Mouse (Mus musculus): Measurements from ENCODE around the gene Cpsf6. TPM values are rescaled to one million over a fixed set of nuclear protein-coding genes. Genes with fewer than 3 reads are reported as not detected.
"Not testable (repeated sequence)": the region's sequence is repeated elsewhere in the genome, so short reads cannot be mapped to it uniquely, and the experiment has no call there.

The Cpsf6 gene
- polyA plus RNA-seq, 1 experiment from 2014 or later, result 135 TPM

GRCm38 (mm10) chr10:117396386-117397048 lies 16.7 kb upstream of the Cpsf6 start:
- H3K27ac ChIP-seq (ENCODE audit: low read depth, low read length), result no peak overlapping the region
- H3K9ac ChIP-seq (ENCODE audit: low read depth, low read length), result no peak overlapping the region
- no peaks in the 10 kb centered on the region for H3K36me3 ChIP-seq (ENCODE audit: control insufficient read depth, insufficient read depth, low read length)
- H3K4me2 ChIP-seq, result peak overlapping the region; percentile 9
- peaks cover 4% of the 10 kb centered on the region; the same call in 1 of the 2 replicates for H3K4me1 ChIP-seq (replicated peaks; ENCODE audit: control insufficient read depth, insufficient read depth, low read length)
- DNase-seq (ENCODE audit: low spot score) (no peak), ATAC-seq (replicated peaks; ENCODE audit: low FRiP score) (no peak)
- WGBS, result 52% methylated on average over 17 of the region's 18 CpGs
- H3K9me3 ChIP-seq (ENCODE audit: control insufficient read depth, low read length), result no peaks in the 10 kb centered on the region
- no peaks in the 10 kb centered on the region for H3K27me3 ChIP-seq (replicated peaks; ENCODE audit: control insufficient read depth, insufficient read depth, low read length)
- H3K4me3 ChIP-seq (ENCODE audit: low read depth, low read length), result no peak overlapping the region

GRCm38 (mm10) chr10:117395801-117396200 lies 16.0 kb upstream of the Cpsf6 start:
- H3K9ac ChIP-seq (ENCODE audit: low read depth, low read length), result no peak overlapping the region
- DNase-seq (ENCODE audit: low spot score), result no peak
- whole genome bisulfite sequencing, result 89% methylated on average over 2 of the region's 2 CpGs
- H3K27me3 ChIP-seq (replicated peaks; ENCODE audit: control insufficient read depth, insufficient read depth, low read length), result no peaks in the 10 kb centered on the region
- no peaks in the 10 kb centered on the region for H3K36me3 ChIP-seq (ENCODE audit: control insufficient read depth, insufficient read depth, low read length)
- H3K4me3 ChIP-seq (ENCODE audit: low read depth, low read length), result no peak overlapping the region
- H3K27ac ChIP-seq (ENCODE audit: low read depth, low read length), result no peak overlapping the region
- no peak overlapping the region for H3K4me2 ChIP-seq
- no peaks in the 10 kb centered on the region for H3K9me3 ChIP-seq (ENCODE audit: control insufficient read depth, low read length)
- peaks cover 4% of the 10 kb centered on the region; the same call in 1 of the 2 replicates for H3K4me1 ChIP-seq (replicated peaks; ENCODE audit: control insufficient read depth, insufficient read depth, low read length)
- ATAC-seq (replicated peaks; ENCODE audit: low FRiP score), result no peak

GRCm38 (mm10) chr10:117394738-117395550 lies 15.1 kb upstream of the Cpsf6 start:
- peaks cover 4% of the 10 kb centered on the region; the same call in 1 of the 2 replicates for H3K4me1 ChIP-seq (replicated peaks; ENCODE audit: control insufficient read depth, insufficient read depth, low read length)
- ATAC-seq (replicated peaks; ENCODE audit: low FRiP score), result no peak
- H3K4me2 ChIP-seq, result no peak overlapping the region
- WGBS, result 64% methylated on average over 3 of the region's 3 CpGs
- no peak overlapping the region for H3K9ac ChIP-seq (ENCODE audit: low read depth, low read length)
- no peaks in the 10 kb centered on the region for H3K36me3 ChIP-seq (ENCODE audit: control insufficient read depth, insufficient read depth, low read length)
- no peaks in the 10 kb centered on the region for H3K9me3 ChIP-seq (ENCODE audit: control insufficient read depth, low read length)
- no peak overlapping the region for H3K4me3 ChIP-seq (ENCODE audit: low read depth, low read length)
- no peak for DNase-seq (ENCODE audit: low spot score)
- H3K27me3 ChIP-seq (replicated peaks; ENCODE audit: control insufficient read depth, insufficient read depth, low read length), result no peaks in the 10 kb centered on the region
- H3K27ac ChIP-seq (ENCODE audit: low read depth, low read length), result no peak overlapping the region

- ATAC-seq (replicated peaks; ENCODE audit: low FRiP score) (no peak), DNase-seq (ENCODE audit: low spot score) (no peak)
- WGBS, result 49% methylated on average over 11 of the region's 11 CpGs
- no peaks in the 10 kb centered on the region for H3K9me3 ChIP-seq (ENCODE audit: control insufficient read depth, low read length)
- no peak overlapping the region for H3K27ac ChIP-seq (ENCODE audit: low read depth, low read length)
- no peaks in the 10 kb centered on the region for H3K36me3 ChIP-seq (ENCODE audit: control insufficient read depth, insufficient read depth, low read length)
- peaks cover 4% of the 10 kb centered on the region; the same call in 1 of the 2 replicates for H3K4me1 ChIP-seq (replicated peaks; ENCODE audit: control insufficient read depth, insufficient read depth, low read length)
- H3K4me2 ChIP-seq, result peak overlapping the region; percentile 70
- H3K9ac ChIP-seq (ENCODE audit: low read depth, low read length), result peak overlapping the region; percentile 7; the same call in 1 of the 2 replicates
- peak overlapping the region; percentile 53 for H3K4me3 ChIP-seq (ENCODE audit: low read depth, low read length)
- H3K27me3 ChIP-seq (replicated peaks; ENCODE audit: control insufficient read depth, insufficient read depth, low read length), result no peaks in the 10 kb centered on the region
Measured at GRCm38 (mm10) chr10:117393891-117394395, 14.1 kb upstream of the Cpsf6 start.

GRCm38 (mm10) chr10:117393196-117393890 lies 13.5 kb upstream of the Cpsf6 start:
- peak; percentile 47 for DNase-seq (ENCODE audit: low spot score)
- peak overlapping the region; percentile 70 for H3K4me2 ChIP-seq
- 3% methylated on average over 24 of the region's 27 CpGs for WGBS
- H3K9me3 ChIP-seq (ENCODE audit: control insufficient read depth, low read length), result no peaks in the 10 kb centered on the region
- H3K9ac ChIP-seq (ENCODE audit: low read depth, low read length), result peak overlapping the region; percentile 7; the same call in 1 of the 2 replicates
- H3K27ac ChIP-seq (ENCODE audit: low read depth, low read length), result no peak overlapping the region; the same call in 1 of the 2 replicates
- no peaks in the 10 kb centered on the region for H3K27me3 ChIP-seq (replicated peaks; ENCODE audit: control insufficient read depth, insufficient read depth, low read length)
- H3K4me1 ChIP-seq (replicated peaks; ENCODE audit: control insufficient read depth, insufficient read depth, low read length), result peaks cover 4% of the 10 kb centered on the region; the same call in 1 of the 2 replicates
- H3K36me3 ChIP-seq (ENCODE audit: control insufficient read depth, insufficient read depth, low read length), result no peaks in the 10 kb centered on the region
- peak overlapping the region; percentile 53 for H3K4me3 ChIP-seq (ENCODE audit: low read depth, low read length)
- peak; percentile 44 for ATAC-seq (replicated peaks; ENCODE audit: low FRiP score)

GRCm38 (mm10) chr10:117392832-117393195 lies 13.0 kb upstream of the Cpsf6 start:
- ATAC-seq (replicated peaks; ENCODE audit: low FRiP score) (no peak), DNase-seq (ENCODE audit: low spot score) (no peak)
- peak overlapping the region; percentile 53 for H3K4me3 ChIP-seq (ENCODE audit: low read depth, low read length)
- H3K27me3 ChIP-seq (replicated peaks; ENCODE audit: control insufficient read depth, insufficient read depth, low read length), result no peaks in the 10 kb centered on the region
- 6% methylated on average over 6 of the region's 6 CpGs for WGBS
- no peaks in the 10 kb centered on the region for H3K9me3 ChIP-seq (ENCODE audit: control insufficient read depth, low read length)
- no peaks in the 10 kb centered on the region for H3K36me3 ChIP-seq (ENCODE audit: control insufficient read depth, insufficient read depth, low read length)
- H3K4me1 ChIP-seq (replicated peaks; ENCODE audit: control insufficient read depth, insufficient read depth, low read length), result peaks cover 4% of the 10 kb centered on the region; the same call in 1 of the 2 replicates
- no peak overlapping the region; the same call in 1 of the 2 replicates for H3K27ac ChIP-seq (ENCODE audit: low read depth, low read length)
- peak overlapping the region; percentile 70 for H3K4me2 ChIP-seq
- no peak overlapping the region for H3K9ac ChIP-seq (ENCODE audit: low read depth, low read length)

- not testable (repeated sequence) for H3K27ac ChIP-seq (ENCODE audit: low read depth, low read length); ATAC-seq (replicated peaks; ENCODE audit: low FRiP score); H3K27me3 ChIP-seq (replicated peaks; ENCODE audit: control insufficient read depth, insufficient read depth, low read length); H3K9me3 ChIP-seq (ENCODE audit: control insufficient read depth, low read length); DNase-seq (ENCODE audit: low spot score); H3K4me3 ChIP-seq (ENCODE audit: low read depth, low read length); H3K9ac ChIP-seq (ENCODE audit: low read depth, low read length); H3K4me2 ChIP-seq; H3K36me3 ChIP-seq (ENCODE audit: control insufficient read depth, insufficient read depth, low read length); H3K4me1 ChIP-seq (replicated peaks; ENCODE audit: control insufficient read depth, insufficient read depth, low read length)
- 96% methylated on average over 1 of the region's 1 CpGs for WGBS
Measured at GRCm38 (mm10) chr10:117392397-117392796, 12.6 kb upstream of the Cpsf6 start.

- Histone ChIP-seq H3K9me3 (ENCODE audit: control insufficient read depth, low read length) (no peaks in the 10 kb centered on the region), H3K4me2 (no peak overlapping the region), H3K4me1 (replicated peaks; ENCODE audit: control insufficient read depth, insufficient read depth, low read length) (peaks cover 2% of the 10 kb centered on the region; the same call in 1 of the 2 replicates), H3K27ac (ENCODE audit: low read depth, low read length) (no peak overlapping the region), H3K27me3 (replicated peaks; ENCODE audit: control insufficient read depth, insufficient read depth, low read length) (no peaks in the 10 kb centered on the region), H3K4me3 (ENCODE audit: low read depth, low read length) (no peak overlapping the region), H3K36me3 (ENCODE audit: control insufficient read depth, insufficient read depth, low read length) (no peaks in the 10 kb centered on the region), H3K9ac (ENCODE audit: low read depth, low read length) (no peak overlapping the region)
- WGBS, result 82% methylated on average over 2 of the region's 2 CpGs
- no peak for ATAC-seq (replicated peaks; ENCODE audit: low FRiP score)
- no peak for DNase-seq (ENCODE audit: low spot score)
Measured at GRCm38 (mm10) chr10:117391801-117392200, 12.0 kb upstream of the Cpsf6 start.

Data from liver, embryonic 11.5 days (tissue).